Comparison of ENCODE assay signal across 12 mouse cellular contexts in the genomic region with DNA sequence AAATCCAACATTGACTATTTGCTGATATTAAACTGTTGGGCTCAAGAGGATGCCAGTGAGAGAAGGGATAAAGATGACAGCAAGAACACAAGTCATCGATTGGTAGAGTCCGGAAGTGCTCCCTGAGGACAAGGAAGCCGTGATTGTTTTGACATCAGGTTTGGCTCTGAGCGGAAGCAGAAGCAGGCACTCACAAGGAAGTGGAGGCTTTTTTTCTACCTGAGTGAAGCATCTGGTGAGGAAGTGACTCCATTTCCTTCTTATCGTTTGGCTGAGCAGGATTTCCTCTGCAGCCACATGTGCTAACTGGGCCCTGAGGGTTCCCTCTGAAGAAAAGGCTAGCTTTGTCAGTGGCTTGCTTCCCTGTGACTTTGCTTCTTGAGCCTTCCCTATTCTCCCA.
A peak's percentile ranks its signal among the peaks of the same experiment; 100 is the strongest.
DNase-seq lines count a peak whose midpoint lies in the region; ATAC-seq and TF ChIP-seq lines count a peak whose summit lies in the region.
"Had no signal": no experiment of that assay in that cellular context is flagged by ENCODE, and none has a peak within 500 bp of the region (broad histone marks: within the 10 kb centered on the region; RNA-seq: fewer than 3 reads in every experiment).

No protein-coding gene starts in this region.

- no peak overlapping the region for H3K9ac ChIP-seq in lung, embryonic 14.5 days
- no peak overlapping the region for H3K9ac ChIP-seq in heart, embryonic 14.5 days (ENCODE audit: low read length)
- H3K9ac ChIP-seq in hindbrain, embryonic 13.5 days = no peak overlapping the region

- H3K27me3 ChIP-seq in lung, embryonic 14.5 days (ENCODE audit: insufficient read depth, low read length) = no peaks in the 10 kb centered on the region
- H3K27me3 ChIP-seq in heart, embryonic 14.5 days (ENCODE audit: control insufficient read depth, insufficient read depth, low read length) = no peaks in the 10 kb centered on the region
- no peaks in the 10 kb centered on the region for H3K27me3 ChIP-seq in hindbrain, embryonic 13.5 days
- H3K27me3 ChIP-seq: Patski had no signal

- H3K4me2 ChIP-seq in lung, embryonic 14.5 days = no peak overlapping the region
- H3K4me2 ChIP-seq in heart, embryonic 14.5 days (ENCODE audit: low read length) = no peak overlapping the region
- no peak overlapping the region for H3K4me2 ChIP-seq in hindbrain, embryonic 13.5 days

- H3K36me3 ChIP-seq in lung, embryonic 14.5 days (ENCODE audit: insufficient read depth) = no peaks in the 10 kb centered on the region
- no peaks in the 10 kb centered on the region for H3K36me3 ChIP-seq in heart, embryonic 14.5 days (ENCODE audit: control insufficient read depth, insufficient read depth, low read length)
- no peaks in the 10 kb centered on the region for H3K36me3 ChIP-seq in hindbrain, embryonic 13.5 days

- 82% methylated on average over 5 of the region's 5 CpGs for WGBS in lung, embryonic 14.5 days
- WGBS in lung, adult 2 months = 44% methylated on average over 5 of the region's 5 CpGs
- 65% methylated on average over 5 of the region's 5 CpGs for WGBS in heart, embryonic 14.5 days
- WGBS in hindbrain, embryonic 13.5 days = 76% methylated on average over 5 of the region's 5 CpGs

- no peak for DNase-seq in lung, embryonic 14.5 days
- no peak for DNase-seq in lung, adult 2 months
- DNase-seq in right cerebral cortex, postnatal 14 days = no peak
- DNase-seq in c-Kit-positive CD71-positive TER-119-positive erythroid progenitor cells, embryonic 14.5 days (ENCODE audit: low spot score) = no peak
- DNase-seq: cerebellum, adult 11 months; gastrocnemius, postnatal 10 days had no signal

- no peak for TF ChIP-seq POLR2A in lung, adult 2 months (IDR thresholded peaks at IDR 0.05; ENCODE audit: borderline replicate concordance, extremely low read depth, low read depth, low read length)
- no peak for TF ChIP-seq POLR2A in bone marrow macrophage, adult 2 months (IDR thresholded peaks at IDR 0.05; ENCODE audit: borderline replicate concordance, low read depth, low read length)

- no peaks in the 10 kb centered on the region for H3K9me3 ChIP-seq in lung, embryonic 14.5 days (ENCODE audit: low read depth, low read length)
- H3K9me3 ChIP-seq in heart, embryonic 14.5 days (ENCODE audit: control insufficient read depth, low read length) = no peaks in the 10 kb centered on the region
- H3K9me3 ChIP-seq in hindbrain, embryonic 13.5 days = no peaks in the 10 kb centered on the region

- H3K4me3 ChIP-seq in lung, embryonic 14.5 days (ENCODE audit: low read depth, low read length) = no peak overlapping the region
- no peak overlapping the region for H3K4me3 ChIP-seq in lung, adult 2 months (replicated peaks; ENCODE audit: extremely low read depth, low read depth, low read length)
- no peak overlapping the region for H3K4me3 ChIP-seq in bone marrow macrophage, adult 2 months (ENCODE audit: insufficient read depth, low read length)
- H3K4me3 ChIP-seq in heart, embryonic 14.5 days (ENCODE audit: control insufficient read depth in 1 of 2, insufficient read depth in 1 of 2, low read depth in 1 of 2, low read length in 2 of 2) = no peak overlapping the region
- no peak overlapping the region for H3K4me3 ChIP-seq in hindbrain, embryonic 13.5 days
- H3K4me3 ChIP-seq: left cerebral cortex, adult 2 months had no signal

- H3K27ac ChIP-seq in lung, embryonic 14.5 days (ENCODE audit: low read depth) = peak overlapping the region; percentile 68; the same call in 1 of the 2 replicates
- peak overlapping the region; percentile 67 for H3K27ac ChIP-seq in bone marrow macrophage, adult 2 months (ENCODE audit: insufficient read depth, low read depth, low read length)
- peak overlapping the region; percentile 32 to 69 for H3K27ac ChIP-seq in heart, embryonic 14.5 days (replicated peaks in 1 of 2; ENCODE audit: control insufficient read depth in 1 of 2, insufficient read depth in 1 of 2, low read depth in 2 of 2, low read length in 2 of 2)
- no peak overlapping the region for H3K27ac ChIP-seq in hindbrain, embryonic 13.5 days
- H3K27ac ChIP-seq: left cerebral cortex, adult 2 months had no signal

- peaks cover 30% of the 10 kb centered on the region for H3K4me1 ChIP-seq in lung, embryonic 14.5 days (ENCODE audit: insufficient read depth)
- H3K4me1 ChIP-seq in lung, adult 2 months (ENCODE audit: control insufficient read depth, insufficient read depth, low read length) = peaks cover 8% of the 10 kb centered on the region
- peaks cover 58% of the 10 kb centered on the region for H3K4me1 ChIP-seq in bone marrow macrophage, adult 2 months (ENCODE audit: control insufficient read depth, insufficient read depth, low read length)
- H3K4me1 ChIP-seq in heart, embryonic 14.5 days (ENCODE audit: control insufficient read depth in 2 of 2, insufficient read depth in 2 of 2, low read length in 2 of 2) = peaks cover 16 to 23% of the 10 kb centered on the region in 2 experiments
- H3K4me1 ChIP-seq in hindbrain, embryonic 13.5 days (replicated peaks) = 0 out of 2 replicates have a peak, but pooled peaks cover 4% of the 10 kb centered on the region

- ATAC-seq in lung, embryonic 14.5 days (ENCODE audit: insufficient read depth) = no peak
- no peak for ATAC-seq in heart, embryonic 14.5 days (ENCODE audit: insufficient number of reproducible peaks, insufficient read depth, low FRiP score, low read depth)
- ATAC-seq in megakaryocyte, adult 5-6 weeks (ENCODE audit: poor library complexity, severe bottlenecking) = peak; percentile 75
- ATAC-seq in hindbrain, embryonic 13.5 days (ENCODE audit: low FRiP score) = no peak
- ATAC-seq: Patski had no signal

- no peak for TF ChIP-seq CTCF in lung, embryonic 14.5 days (IDR thresholded peaks at IDR 0.05; ENCODE audit: low read depth)
- TF ChIP-seq CTCF in lung, adult 2 months (IDR thresholded peaks at IDR 0.05; ENCODE audit: insufficient read depth, low read length) = no peak
- TF ChIP-seq CTCF in bone marrow macrophage, adult 2 months (IDR thresholded peaks at IDR 0.05; ENCODE audit: low read depth, low read length) = no peak
